Mouse (Mus musculus) limb, embryonic 11.5 days (tissue): ENCODE measurements around the gene Trp63. TPM values are rescaled to one million over a fixed set of nuclear protein-coding genes. Genes with fewer than 3 reads are reported as not detected.

Experiments
- ATAC-seq: fragments of 200-750 bp; cut with Nextera tagmentation; 2 replicates; pipeline ENCODE4 v1.8.0; 2017; ENCODE audit warnings: low read depth; ENCODE audit not compliant: insufficient number of reproducible peaks, low FRiP score, low TSS enrichment
- DNase-seq: peaks from one replicate; pipeline ENCODE4 v3.0.0-alpha.2; 2015; ENCODE audit warnings: low spot score
- H3K27ac ChIP-seq: fragments of 300-500 bp; sonication (generic); replicated peaks from 2 replicates; pipeline ENCODE4 v1.5.1; 2014; ENCODE audit warnings: low read depth, mild to moderate bottlenecking, low read length
- H3K27me3 ChIP-seq: fragments of 300-500 bp; sonication (generic); 2 replicates; pipeline ENCODE4 v1.6.1; 2014; ENCODE audit warnings: mild to moderate bottlenecking, low read length, mixed read lengths; ENCODE audit not compliant: control insufficient read depth, insufficient read depth
- H3K36me3 ChIP-seq: fragments of 300-500 bp; sonication (generic); 2 replicates; pipeline ENCODE4 v1.6.1; 2014; ENCODE audit warnings: mild to moderate bottlenecking, low read length, moderate library complexity, mixed read lengths; ENCODE audit not compliant: control insufficient read depth, insufficient read depth
- H3K4me1 ChIP-seq: fragments of 300-500 bp; sonication (generic); 2 replicates; pipeline ENCODE4 v1.6.1; 2014; ENCODE audit warnings: low read length, mixed read lengths; ENCODE audit not compliant: control insufficient read depth, insufficient read depth
- H3K4me2 ChIP-seq: fragments of 300-500 bp; sonication (generic); 2 replicates; pipeline ENCODE4 v1.6.1; 2014; ENCODE audit warnings: low read depth, mild to moderate bottlenecking, moderate library complexity; ENCODE audit not compliant: severe bottlenecking
- H3K4me3 ChIP-seq: fragments of 300-500 bp; sonication (generic); 2 replicates; pipeline ENCODE4 v1.5.1; 2014; ENCODE audit warnings: low read depth, low read length
- H3K9ac ChIP-seq: fragments of 300-500 bp; sonication (generic); 2 replicates; pipeline ENCODE4 v1.6.1; 2014; ENCODE audit warnings: mild to moderate bottlenecking, low read length
- H3K9me3 ChIP-seq: fragments of 300-500 bp; sonication (generic); 2 replicates; pipeline ENCODE4 v1.6.1; 2016; ENCODE audit warnings: low read length; ENCODE audit not compliant: control insufficient read depth
- WGBS: fragments of 180-500 bp; shearing (Covaris S2); extraction: QIAGEN DNeasy Blood & Tissue Kit; methylation state at CpG from one replicate; pipeline ENCODE4 v1.1.7; 2014; 5-methylcytosine and 5-hydroxymethylcytosine counted together
- polyA plus RNA-seq: library from polyadenylated mRNA; unstranded; fragments of >200 nt; fragmentation: Nextera tagmentation; extraction: Ambion mirVana; gene quantifications from 2 replicates; pipeline ENCODE4 v1.2.1, GENCODE M21; 2014

Gene Trp63
- polyA plus RNA-seq, 1 experiment from 2014 or later = 18.6 TPM

DNA sequence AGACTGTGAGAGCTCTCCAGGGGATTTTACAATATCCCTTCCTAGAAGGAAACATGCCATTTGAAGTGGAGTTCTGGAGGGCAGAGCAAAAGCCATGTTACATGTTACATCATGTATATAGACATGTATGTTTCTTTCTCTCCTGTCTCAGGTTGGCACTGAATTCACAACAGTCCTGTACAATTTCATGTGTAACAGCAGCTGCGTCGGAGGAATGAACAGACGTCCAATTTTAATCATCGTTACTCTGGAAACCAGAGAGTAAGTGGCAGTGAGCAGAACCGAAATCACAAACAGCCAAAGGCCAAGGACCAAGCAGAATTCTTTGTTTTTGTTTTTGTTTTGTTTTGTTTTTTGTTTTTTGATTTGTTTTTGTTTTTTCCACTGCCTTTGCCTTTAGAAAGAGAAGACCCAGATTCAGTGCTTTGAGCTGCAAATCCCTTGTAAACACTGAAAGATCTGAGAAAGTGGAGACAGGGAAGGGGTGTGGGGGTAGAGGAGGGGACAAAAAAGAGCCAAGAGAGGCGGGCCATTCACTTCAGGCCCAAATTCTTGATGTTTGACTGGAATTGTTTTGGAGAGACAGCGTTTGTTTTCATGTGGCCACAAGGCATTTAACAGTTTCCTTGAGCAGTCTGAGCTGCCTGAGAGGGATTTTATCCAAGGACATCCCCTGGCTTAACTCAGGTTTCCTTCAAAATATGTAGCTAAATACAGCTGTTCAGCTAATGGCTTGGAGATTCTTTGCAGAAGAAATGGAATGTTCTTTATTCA, 181.7 kb downstream of the Trp63 start:
- no peaks in the 10 kb centered on the region; the same call in 1 of the 2 replicates for H3K4me1 ChIP-seq
- 48% methylated on average over 7 of the region's 7 CpGs for WGBS
- DNase-seq = no peak
- H3K4me3 ChIP-seq = no peak overlapping the region
- no peaks in the 10 kb centered on the region for H3K9me3 ChIP-seq
- H3K27me3 ChIP-seq = no peaks in the 10 kb centered on the region
- H3K9ac ChIP-seq = no peak overlapping the region
- no peak overlapping the region for H3K27ac ChIP-seq
- ATAC-seq = no peak
- H3K4me2 ChIP-seq = no peak overlapping the region
- H3K36me3 ChIP-seq = no peaks in the 10 kb centered on the region

DNA sequence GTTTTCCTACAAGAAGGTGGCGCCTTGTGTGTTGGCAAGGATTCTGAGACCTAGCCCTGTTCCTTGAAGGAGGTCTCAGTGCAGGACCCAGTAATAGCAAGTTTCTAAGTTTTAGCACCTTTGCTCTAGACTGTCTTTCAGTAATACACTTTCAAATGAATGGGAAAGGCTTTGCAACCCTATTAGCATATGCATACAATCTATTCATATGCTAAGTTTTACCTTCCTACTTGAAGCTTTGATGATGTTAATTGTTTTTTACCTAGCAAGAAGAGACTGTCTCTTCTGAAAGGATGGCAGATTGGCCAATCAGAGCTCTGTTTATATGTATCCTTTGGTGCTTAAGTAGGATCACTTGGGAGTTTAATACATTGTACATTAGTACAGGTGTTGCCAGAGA, 187.9 kb downstream of the Trp63 start:
- Histone ChIP-seq H3K27me3 (no peaks in the 10 kb centered on the region), H3K4me2 (no peak overlapping the region), H3K4me1 (no peaks in the 10 kb centered on the region), H3K9ac (no peak overlapping the region), H3K4me3 (no peak overlapping the region), H3K27ac (no peak overlapping the region), H3K9me3 (no peaks in the 10 kb centered on the region), H3K36me3 (no peaks in the 10 kb centered on the region)
- ATAC-seq = no peak
- DNase-seq = no peak
- WGBS = 86% methylated on average over 1 of the region's 1 CpGs

DNA sequence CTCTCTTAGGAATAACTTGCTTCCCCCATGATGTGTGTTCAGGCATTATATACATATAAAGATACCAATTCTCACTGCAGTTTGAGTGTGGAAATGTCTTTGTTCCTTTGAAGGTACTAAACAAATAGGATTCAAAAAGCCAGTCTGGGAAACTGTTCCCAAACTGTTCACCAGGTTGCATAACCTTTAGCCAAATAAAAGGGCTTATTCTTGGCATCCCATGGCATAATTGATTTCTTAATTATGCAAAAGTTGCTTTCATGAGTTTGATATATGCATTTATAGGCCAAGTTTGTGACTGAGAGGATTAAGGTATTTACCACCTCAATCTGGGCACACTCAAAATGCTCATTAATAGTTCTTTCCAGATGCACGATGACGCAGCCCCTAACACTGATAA, 192.1 kb downstream of the Trp63 start:
- ATAC-seq = no peak
- no peak overlapping the region for H3K4me3 ChIP-seq
- no peaks in the 10 kb centered on the region for H3K36me3 ChIP-seq

DNA sequence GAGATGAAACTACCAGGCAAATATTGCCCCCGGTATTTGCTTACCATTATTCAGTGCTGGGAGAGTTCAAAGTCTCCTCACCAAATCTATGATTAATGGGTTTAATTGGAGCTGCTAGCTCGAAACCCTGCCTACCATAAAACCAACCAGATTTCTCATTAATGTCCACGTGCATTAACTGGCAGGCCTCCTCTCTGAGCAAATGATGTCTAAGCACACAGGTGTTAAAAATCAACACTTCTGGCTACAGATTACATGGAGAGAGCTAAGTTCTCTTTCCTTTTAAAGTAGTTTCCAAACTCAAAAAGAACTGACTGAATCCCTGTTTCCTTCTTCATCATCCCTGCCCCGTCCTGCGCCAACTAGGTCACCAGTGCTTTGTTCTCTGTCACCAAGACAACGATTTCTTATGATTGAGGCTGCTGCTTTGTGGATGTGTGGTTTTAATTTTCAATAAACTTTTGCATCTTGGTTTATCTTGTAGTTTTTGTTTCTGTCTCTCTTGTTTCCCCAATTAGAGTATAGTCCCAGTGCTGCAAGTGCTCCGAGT, 193.9 kb downstream of the Trp63 start:
- Histone ChIP-seq H3K4me1 (peaks cover 4% of the 10 kb centered on the region; the same call in 1 of the 2 replicates), H3K4me2 (no peak overlapping the region), H3K4me3 (no peak overlapping the region), H3K9ac (no peak overlapping the region), H3K27ac (no peak overlapping the region), H3K36me3 (no peaks in the 10 kb centered on the region), H3K27me3 (no peaks in the 10 kb centered on the region), H3K9me3 (no peaks in the 10 kb centered on the region)
- 40% methylated on average over 7 of the region's 7 CpGs for WGBS
- ATAC-seq (no peak), DNase-seq (no peak)

More for the DNA sequence above, 192.1 kb downstream of the Trp63 start:
- Histone ChIP-seq H3K9me3 (no peaks in the 10 kb centered on the region), H3K27ac (no peak overlapping the region), H3K4me2 (no peak overlapping the region), H3K4me1 (peaks cover 4% of the 10 kb centered on the region; the same call in 1 of the 2 replicates), H3K9ac (no peak overlapping the region), H3K27me3 (no peaks in the 10 kb centered on the region)
- 77% methylated on average over 2 of the region's 2 CpGs for WGBS
- no peak for DNase-seq

DNA sequence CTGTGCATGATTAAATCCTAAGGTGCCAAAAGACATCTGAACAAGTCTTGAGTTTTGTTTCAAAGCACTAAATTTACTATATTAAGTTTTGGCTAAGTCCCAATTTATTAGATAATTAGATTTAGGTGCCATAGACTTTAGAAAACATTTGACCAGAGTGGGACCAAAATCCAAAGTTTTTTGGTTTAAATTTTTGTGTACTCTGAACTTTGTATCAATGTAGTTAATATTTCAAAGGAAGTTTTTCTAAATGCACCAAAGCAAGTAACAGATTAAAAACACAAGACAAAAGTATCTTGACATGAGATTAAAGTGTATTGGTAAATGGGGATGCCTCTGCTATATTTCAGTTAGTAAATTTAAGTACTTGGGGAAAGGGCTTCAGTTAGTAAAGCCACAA, 194.6 kb downstream of the Trp63 start:
- H3K9me3 ChIP-seq = no peaks in the 10 kb centered on the region
- ATAC-seq = no peak
- H3K4me3 ChIP-seq = no peak overlapping the region

DNA sequence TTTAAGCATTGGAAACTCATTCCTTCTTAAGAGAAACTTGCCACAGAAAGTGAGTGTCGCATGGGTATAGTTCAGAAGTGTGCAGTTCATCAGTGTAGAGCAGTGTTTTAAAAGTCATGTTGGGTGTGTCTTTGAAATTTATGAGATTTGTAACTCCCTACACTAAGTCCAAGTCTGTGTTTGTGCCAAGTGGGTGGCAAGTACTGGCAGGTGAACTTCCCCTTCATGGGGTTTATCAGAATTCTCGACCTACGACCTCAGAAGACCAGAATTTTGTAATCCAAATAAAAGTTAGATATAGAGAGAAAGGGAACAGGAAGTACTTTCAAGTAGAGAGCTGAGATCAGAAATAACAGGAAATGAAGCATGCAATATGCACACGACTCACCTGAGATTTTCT, 215.5 kb downstream of the Trp63 start:
- Histone ChIP-seq H3K36me3 (no peaks in the 10 kb centered on the region), H3K27ac (no peak overlapping the region), H3K4me1 (no peaks in the 10 kb centered on the region), H3K4me3 (no peak overlapping the region), H3K27me3 (no peaks in the 10 kb centered on the region), H3K4me2 (no peak overlapping the region), H3K9me3 (no peaks in the 10 kb centered on the region), H3K9ac (no peak overlapping the region)
- no peak for ATAC-seq
- WGBS = 90% methylated on average over 4 of the region's 4 CpGs
- DNase-seq = no peak

More for the DNA sequence above, 194.6 kb downstream of the Trp63 start:
- Histone ChIP-seq H3K9ac (no peak overlapping the region), H3K27ac (no peak overlapping the region), H3K27me3 (no peaks in the 10 kb centered on the region), H3K4me1 (peaks cover 4% of the 10 kb centered on the region; the same call in 1 of the 2 replicates), H3K36me3 (no peaks in the 10 kb centered on the region), H3K4me2 (no peak overlapping the region)
- DNase-seq = no peak

DNA sequence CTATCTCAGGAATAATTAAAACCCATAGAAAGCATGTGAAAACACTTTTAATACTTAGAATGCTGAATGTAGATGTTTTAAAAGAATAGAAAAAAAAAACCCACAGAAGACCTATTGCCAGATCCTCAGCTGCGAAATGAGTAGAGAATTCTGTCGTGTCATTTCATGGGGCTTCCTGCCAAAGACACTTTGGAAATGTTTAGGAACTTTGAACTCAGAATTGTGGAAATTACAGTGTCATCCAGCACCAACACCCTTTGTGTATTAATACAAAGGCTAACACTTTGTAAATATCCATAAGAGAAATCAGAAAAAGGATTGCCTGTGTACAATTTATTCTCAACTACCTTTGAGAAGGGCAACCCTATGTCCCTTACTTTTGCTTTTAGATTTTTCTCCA, 216.1 kb downstream of the Trp63 start:
- 92% methylated on average over 2 of the region's 2 CpGs for WGBS
- Histone ChIP-seq H3K9ac (no peak overlapping the region), H3K4me3 (no peak overlapping the region), H3K4me2 (no peak overlapping the region), H3K4me1 (no peaks in the 10 kb centered on the region), H3K27ac (no peak overlapping the region), H3K27me3 (no peaks in the 10 kb centered on the region), H3K36me3 (no peaks in the 10 kb centered on the region), H3K9me3 (no peaks in the 10 kb centered on the region)
- ATAC-seq (no peak), DNase-seq (no peak)

DNA sequence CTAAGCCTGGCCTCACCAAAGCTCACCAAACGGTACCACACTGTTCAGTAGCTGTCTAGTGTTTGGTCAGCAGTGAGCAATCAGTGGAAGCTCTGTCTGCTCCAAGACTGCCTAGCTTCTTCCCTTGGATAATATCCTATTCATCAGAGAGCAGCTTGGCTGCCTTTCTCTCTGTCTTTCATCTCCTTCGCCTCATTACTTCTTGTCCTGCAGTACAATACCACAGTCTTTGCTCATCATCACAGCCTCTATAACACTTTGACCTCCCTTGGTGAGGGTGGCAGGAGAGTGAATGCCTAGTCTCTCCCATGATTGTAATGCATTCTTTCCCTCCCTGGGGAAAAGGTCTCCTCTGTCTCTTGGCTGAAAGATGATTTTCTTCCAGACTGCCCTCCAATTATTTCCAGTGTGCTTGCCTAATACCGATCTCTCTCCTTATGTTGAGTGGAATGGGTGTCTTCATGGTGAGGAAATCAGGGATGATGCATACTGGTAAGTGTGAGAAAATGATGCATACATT, 216.9 kb downstream of the Trp63 start:
- Histone ChIP-seq H3K9ac (no peak overlapping the region), H3K27ac (no peak overlapping the region), H3K4me1 (no peaks in the 10 kb centered on the region), H3K9me3 (no peaks in the 10 kb centered on the region), H3K36me3 (no peaks in the 10 kb centered on the region), H3K27me3 (no peaks in the 10 kb centered on the region), H3K4me2 (no peak overlapping the region), H3K4me3 (no peak overlapping the region)
- no peak for DNase-seq
- 78% methylated on average over 3 of the region's 3 CpGs for WGBS
- ATAC-seq = no peak
